Mouse (Mus musculus) forebrain, embryonic 15.5 days (tissue): ENCODE results near the gene Ankrd65. TPM values are rescaled to one million over a fixed set of nuclear protein-coding genes. Genes with fewer than 3 reads are reported as not detected.
A peak's percentile ranks its signal among the peaks of the same experiment; 100 is the strongest.

Source experiments
- ATAC-seq: fragments of 200-750 bp; cut with Nextera tagmentation; replicated peaks from 2 replicates; pipeline ENCODE4 v1.8.0; 2017; ENCODE audit warnings: mild to moderate bottlenecking, moderate TSS enrichment, moderate library complexity
- H3K27ac ChIP-seq: fragments of 300-500 bp; sonication (generic); replicated peaks from 2 replicates; pipeline ENCODE4 v1.5.1; 2015; ENCODE audit warnings: mild to moderate bottlenecking, inconsistent platforms
- H3K27me3 ChIP-seq: fragments of 300-500 bp; sonication (generic); 2 replicates; pipeline ENCODE4 v1.6.1; 2015; ENCODE audit warnings: inconsistent platforms
- H3K36me3 ChIP-seq: fragments of 300-500 bp; sonication (generic); 2 replicates; pipeline ENCODE4 v1.6.1; 2015; ENCODE audit warnings: mild to moderate bottlenecking, inconsistent platforms
- H3K4me1 ChIP-seq: fragments of 300-500 bp; sonication (generic); 2 replicates; pipeline ENCODE4 v1.6.1; 2015; ENCODE audit warnings: inconsistent platforms
- H3K4me2 ChIP-seq: fragments of 300-500 bp; sonication (generic); replicated peaks from 2 replicates; pipeline ENCODE4 v1.6.1; 2015; ENCODE audit warnings: mild to moderate bottlenecking, inconsistent platforms
- H3K4me3 ChIP-seq: fragments of 300-500 bp; sonication (generic); 2 replicates; pipeline ENCODE4 v1.5.1; 2015; ENCODE audit warnings: mild to moderate bottlenecking, inconsistent platforms
- H3K9ac ChIP-seq: fragments of 300-500 bp; sonication (generic); replicated peaks from 2 replicates; pipeline ENCODE4 v1.6.1; 2015; ENCODE audit warnings: mild to moderate bottlenecking, inconsistent platforms
- H3K9me3 ChIP-seq: fragments of 300-500 bp; sonication (generic); 2 replicates; pipeline ENCODE4 v1.6.1; 2016; ENCODE audit warnings: inconsistent platforms
- WGBS: fragments of 180-500 bp; shearing (Covaris S2); methylation state at CpG from one replicate; pipeline ENCODE4 v1.1.7; 2015; ENCODE audit warnings: mixed read lengths; 5-methylcytosine and 5-hydroxymethylcytosine counted together
- microRNA-seq: library from miRNA; unstranded; fragments of <30 nt; microRNA quantifications from one replicate; pipeline ENCODE4, GENCODE M21; 2016
- polyA plus RNA-seq: library from polyadenylated mRNA; unstranded; fragments of >200 nt; fragmentation: Nextera tagmentation; extraction: Ambion mirVana; gene quantifications from 2 replicates; pipeline ENCODE4 v1.2.1, GENCODE M21; 2015

Ankrd65 gene
- polyA plus RNA-seq, 1 experiment from 2014 or later: not detected

- Histone ChIP-seq H3K4me3 (peak overlapping the region; percentile 33; the same call in 1 of the 2 replicates), H3K4me1 (peaks cover 25% of the 10 kb centered on the region), H3K4me2 (peak overlapping the region; percentile 50; the same call in 1 of the 2 replicates), H3K27ac (no peak overlapping the region), H3K9me3 (no peaks in the 10 kb centered on the region), H3K36me3 (no peaks in the 10 kb centered on the region), H3K9ac (no peak overlapping the region), H3K27me3 (peaks cover 13% of the 10 kb centered on the region)
- no peak for ATAC-seq
- 41% methylated on average over 38 of the region's 38 CpGs for WGBS
These were observed 51.5 kb downstream of the Ankrd65 start for GRCm38 (mm10) chr4:155841651-155842270.

- Histone ChIP-seq H3K4me2 (no peak overlapping the region), H3K9me3 (no peaks in the 10 kb centered on the region), H3K9ac (no peak overlapping the region), H3K27ac (no peak overlapping the region), H3K4me3 (no peak overlapping the region), H3K4me1 (peaks cover 32% of the 10 kb centered on the region), H3K27me3 (peaks cover 13% of the 10 kb centered on the region), H3K36me3 (no peaks in the 10 kb centered on the region)
- no peak for ATAC-seq
- 91% methylated on average over 5 of the region's 5 CpGs for WGBS
These were observed 53.0 kb downstream of the Ankrd65 start for GRCm38 (mm10) chr4:155843231-155843630.

DNA sequence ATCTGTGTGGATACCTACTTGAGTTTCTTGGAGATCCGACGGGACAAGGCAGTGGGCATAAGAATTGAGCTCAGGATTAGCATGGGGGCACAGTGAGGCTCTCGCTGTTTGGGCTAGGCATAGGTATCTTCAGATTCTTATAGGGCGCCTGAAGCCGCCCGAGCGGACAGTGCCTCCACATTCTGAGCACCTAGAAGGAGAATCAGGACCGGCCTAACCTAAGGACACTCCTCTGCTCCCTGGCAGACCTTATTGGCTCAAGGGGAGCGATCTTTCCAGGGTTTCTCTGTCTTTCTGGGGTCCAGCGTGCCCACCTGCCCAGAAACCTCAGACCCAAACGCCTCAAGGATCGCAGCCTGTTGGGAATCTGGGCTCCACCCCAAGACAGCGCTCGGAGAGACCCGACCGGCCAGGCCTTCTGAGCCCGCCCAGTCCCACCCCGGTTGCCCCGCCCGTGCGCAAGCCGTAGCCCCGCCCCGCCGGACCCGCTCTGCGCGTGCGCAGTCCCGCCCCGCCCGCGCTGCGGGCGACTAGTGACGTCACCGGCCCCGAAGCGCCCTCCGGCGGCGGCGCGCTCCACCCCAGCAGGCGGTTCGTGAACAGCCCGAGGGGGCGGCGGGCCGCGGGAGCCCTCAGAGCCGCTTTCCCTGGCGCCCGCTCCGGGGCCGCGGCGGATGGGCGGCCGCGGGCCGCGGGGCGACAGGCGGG is 56.8 kb downstream of the Ankrd65 start, which contains the start of gene Dvl1:
Dvl1 (plus strand) TSS at position 532 of the 708 bp plus-strand sequence.
- Histone ChIP-seq H3K4me2 (peak within 1 kb of the TSS; percentile 92), H3K27me3 (no peaks in the 10 kb centered on the region), H3K4me1 (peaks cover 33% of the 10 kb centered on the region), H3K4me3 (peak within 1 kb of the TSS; percentile 75), H3K36me3 (no peaks in the 10 kb centered on the region), H3K27ac (peak within 1 kb of the TSS; percentile 73), H3K9ac (peak within 1 kb of the TSS; percentile 90), H3K9me3 (no peaks in the 10 kb centered on the region)
- WGBS: 2% methylated on average over 40 of the region's 65 CpGs
- peak; percentile 89 for ATAC-seq

GRCm38 (mm10) chr4:155847591-155848352 is 57.5 kb downstream of the Ankrd65 start:
- WGBS: 2% methylated on average over 69 of the region's 69 CpGs
- peak overlapping the region; percentile 73 for H3K27ac ChIP-seq
- peak overlapping the region; percentile 92 for H3K4me2 ChIP-seq
- H3K9ac ChIP-seq: peak overlapping the region; percentile 90
- peak overlapping the region; percentile 75 for H3K4me3 ChIP-seq
- no peaks in the 10 kb centered on the region for H3K9me3 ChIP-seq
- H3K27me3 ChIP-seq: no peaks in the 10 kb centered on the region
- H3K4me1 ChIP-seq: peaks cover 33% of the 10 kb centered on the region
- peak; percentile 65 for ATAC-seq
- no peaks in the 10 kb centered on the region for H3K36me3 ChIP-seq

- Histone ChIP-seq H3K4me3 (peak overlapping the region; percentile 75), H3K36me3 (peaks cover 1% of the 10 kb centered on the region; the same call in 1 of the 2 replicates), H3K9ac (peak overlapping the region; percentile 90), H3K4me1 (peaks cover 33% of the 10 kb centered on the region), H3K27me3 (no peaks in the 10 kb centered on the region), H3K27ac (no peak overlapping the region), H3K9me3 (no peaks in the 10 kb centered on the region), H3K4me2 (peak overlapping the region; percentile 92)
- 53% methylated on average over 7 of the region's 7 CpGs for WGBS
- no peak for ATAC-seq
These were observed 58.3 kb downstream of the Ankrd65 start for GRCm38 (mm10) chr4:155848434-155849095.

Small RNA genes within 50 kb of the gene (microRNA-seq; reads per million reads assigned to microRNA genes)
- not detected for gene Gm27743

Other genes with a start within 250 kb of the Ankrd65 start
- gene Nadk, start 228.1 kb upstream of the Ankrd65 start, polyA plus RNA-seq: 109 and 110 TPM in 2 replicates
- 10.9 and 12.9 TPM in 2 replicates for gene Slc35e2, start 189.0 kb upstream of the Ankrd65 start, polyA plus RNA-seq
- gene Cdk11b, start 165.6 kb upstream of the Ankrd65 start, polyA plus RNA-seq: 60.8 and 63.5 TPM in 2 replicates
- not detected in 2 replicates for gene Gm10563, start 145.0 kb upstream of the Ankrd65 start, polyA plus RNA-seq
- gene Mmp23, start 137.1 kb upstream of the Ankrd65 start, polyA plus RNA-seq: 2.3 and 2.6 TPM in 2 replicates
- gene Mib2, start 121.2 kb upstream of the Ankrd65 start, polyA plus RNA-seq: 51.6 and 52.1 TPM in 2 replicates
- gene Fndc10, start 96.1 kb upstream of the Ankrd65 start, polyA plus RNA-seq: 8.2 and 10.9 TPM in 2 replicates
- 144 and 146 TPM in 2 replicates for gene Ssu72, start 85.6 kb upstream of the Ankrd65 start, polyA plus RNA-seq
- gene Tmem240, start 55.6 kb upstream of the Ankrd65 start, polyA plus RNA-seq: 10.4 TPM in 2 replicates
- 91.0 TPM in 2 replicates for gene Atad3a, start 29.3 kb upstream of the Ankrd65 start, polyA plus RNA-seq
- 21.8 and 22.6 TPM in 2 replicates for gene Vwa1, start 15.7 kb upstream of the Ankrd65 start, polyA plus RNA-seq
- gene Tmem88b, start 4.6 kb upstream of the Ankrd65 start, polyA plus RNA-seq: 0.29 and 0.60 TPM in 2 replicates
- 228 and 244 TPM in 2 replicates for gene Mrpl20, start 12.4 kb downstream of the Ankrd65 start, polyA plus RNA-seq
- gene Ccnl2, start 22.1 kb downstream of the Ankrd65 start, polyA plus RNA-seq: 172 and 173 TPM in 2 replicates
- 127 and 130 TPM in 2 replicates for gene Aurkaip1, start 40.8 kb downstream of the Ankrd65 start, polyA plus RNA-seq
- gene Mxra8, start 49.2 kb downstream of the Ankrd65 start, polyA plus RNA-seq: 15.0 and 19.0 TPM in 2 replicates
- gene Dvl1, start 57.0 kb downstream of the Ankrd65 start, polyA plus RNA-seq: 10.6 and 23.1 TPM in 2 replicates
- 0.64 and 0.73 TPM in 2 replicates for gene Tas1r3, start 72.9 kb downstream of the Ankrd65 start, polyA plus RNA-seq
- 20.5 and 22.9 TPM in 2 replicates for gene Cptp, start 79.0 kb downstream of the Ankrd65 start, polyA plus RNA-seq
- gene Ints11, start 79.1 kb downstream of the Ankrd65 start, polyA plus RNA-seq: 90.6 and 99.9 TPM in 2 replicates
- 61.5 and 64.8 TPM in 2 replicates for gene Pusl1, start 101.3 kb downstream of the Ankrd65 start, polyA plus RNA-seq
- gene Acap3, start 101.4 kb downstream of the Ankrd65 start, polyA plus RNA-seq: 82.2 and 84.5 TPM in 2 replicates
- gene Ube2j2, start 153.4 kb downstream of the Ankrd65 start, polyA plus RNA-seq: 123 and 127 TPM in 2 replicates
- gene C1qtnf12, start 171.9 kb downstream of the Ankrd65 start, polyA plus RNA-seq: 7.4 and 9.0 TPM in 2 replicates
- 27.8 and 30.2 TPM in 2 replicates for gene B3galt6, start 202.2 kb downstream of the Ankrd65 start, polyA plus RNA-seq
- gene Sdf4, start 202.4 kb downstream of the Ankrd65 start, polyA plus RNA-seq: 114 and 117 TPM in 2 replicates
- 0.83 and 0.95 TPM in 2 replicates for gene Tnfrsf4, start 223.4 kb downstream of the Ankrd65 start, polyA plus RNA-seq
- 0.66 and 1.5 TPM in 2 replicates for gene Tnfrsf18, start 235.7 kb downstream of the Ankrd65 start, polyA plus RNA-seq